Mouse (Mus musculus) myocyte (in vitro differentiated cells): ENCODE measurements around the gene Lemd1.

Experiments used
- E2F4 ChIP-seq: IDR thresholded peaks from one replicate; pipeline ENCODE4 v1.6.1; 2011; ENCODE audit warnings: mild to moderate bottlenecking, control low read depth, moderate library complexity; ENCODE audit not compliant: insufficient read depth
- POLR2A ChIP-seq: IDR thresholded peaks from one replicate; pipeline ENCODE4 v1.6.1; 2011; ENCODE audit warnings: low read depth, mild to moderate bottlenecking, control low read depth, moderate library complexity; ENCODE audit not compliant: insufficient read length
- POLR2AphosphoS2 ChIP-seq: IDR thresholded peaks from one replicate; pipeline ENCODE4 v1.6.1; 2011; ENCODE audit warnings: low read depth, control low read depth; ENCODE audit not compliant: insufficient read length
- SRF ChIP-seq: IDR thresholded peaks from one replicate; pipeline ENCODE4 v1.6.1; 2011; ENCODE audit warnings: low read depth; ENCODE audit not compliant: control insufficient read depth, insufficient read length
- TCF12 ChIP-seq: IDR thresholded peaks from one replicate; pipeline ENCODE4 v1.6.1; 2011; ENCODE audit warnings: mild to moderate bottlenecking, control low read depth; ENCODE audit not compliant: poor library complexity, insufficient read depth, severe bottlenecking
- USF1 ChIP-seq: IDR thresholded peaks from one replicate; pipeline ENCODE4 v1.6.1; 2011; ENCODE audit warnings: low read depth, mild to moderate bottlenecking, control low read depth, moderate library complexity

GRCm38 (mm10) chr1:132231470-132232274, 40.4 kb downstream of the Lemd1 start:
- TF ChIP-seq POLR2A = no peak
- no peak for TF ChIP-seq E2F4
- no peak for TF ChIP-seq TCF12
- no peak for TF ChIP-seq POLR2AphosphoS2
- no peak for TF ChIP-seq SRF
- TF ChIP-seq USF1 = no peak
